Mouse (Mus musculus) forebrain, postnatal 0 days (tissue): ENCODE measurements around the gene Epha5. TPM values are rescaled to one million over a fixed set of nuclear protein-coding genes. Genes with fewer than 3 reads are reported as not detected.

ENCODE experiments used
- ATAC-seq: fragments of 200-750 bp; cut with Nextera tagmentation; 2 replicates; pipeline ENCODE4 v1.8.0; 2017; ENCODE audit warnings: mild to moderate bottlenecking, moderate library complexity
- DNase-seq: peaks from one replicate; pipeline ENCODE4 v3.0.0-alpha.2; 2015
- H3K27ac ChIP-seq: fragments of 300-500 bp; sonication (generic); 2 replicates; pipeline ENCODE4 v1.5.1; 2014; ENCODE audit warnings: low read depth, mild to moderate bottlenecking, antibody characterized with exemption, low read length, moderate library complexity, mixed read lengths
- H3K27me3 ChIP-seq: fragments of 300-500 bp; sonication (generic); 2 replicates; pipeline ENCODE4 v1.6.1; 2014; ENCODE audit warnings: mild to moderate bottlenecking, low read length, mixed read lengths; ENCODE audit not compliant: insufficient read depth
- H3K36me3 ChIP-seq: fragments of 300-500 bp; sonication (generic); 2 replicates; pipeline ENCODE4 v1.6.1; 2014; ENCODE audit warnings: mild to moderate bottlenecking, moderate library complexity; ENCODE audit not compliant: insufficient read depth
- H3K4me1 ChIP-seq: fragments of 300-500 bp; sonication (generic); 2 replicates; pipeline ENCODE4 v1.6.1; 2014; ENCODE audit warnings: antibody characterized with exemption; ENCODE audit not compliant: insufficient read depth
- H3K4me2 ChIP-seq: fragments of 300-500 bp; sonication (generic); 2 replicates; pipeline ENCODE4 v1.6.1; 2014; ENCODE audit warnings: low read depth, mild to moderate bottlenecking, moderate library complexity
- H3K4me3 ChIP-seq: fragments of 300-500 bp; sonication (generic); 2 replicates; pipeline ENCODE4 v1.5.1; 2014; ENCODE audit warnings: low read depth, low read length, mixed read lengths
- H3K9ac ChIP-seq: fragments of 300-500 bp; sonication (generic); 2 replicates; pipeline ENCODE4 v1.6.1; 2014; ENCODE audit warnings: mild to moderate bottlenecking
- H3K9me3 ChIP-seq: fragments of 300-500 bp; sonication (generic); 2 replicates; pipeline ENCODE4 v1.6.1; 2016; ENCODE audit warnings: low read length
- CTCF ChIP-seq: sonication (generic); IDR thresholded peaks from 2 replicates; pipeline ENCODE4 v1.5.1; 2016; ENCODE audit warnings: antibody characterized with exemption, control low read depth, low read depth
- WGBS: fragments of 180-500 bp; shearing (Covaris S2); extraction: QIAGEN DNeasy Blood & Tissue Kit; methylation state at CpG from one replicate; pipeline ENCODE4 v1.1.7; 2014; 5-methylcytosine and 5-hydroxymethylcytosine counted together
- polyA plus RNA-seq: library from polyadenylated mRNA; unstranded; fragments of >200 nt; fragmentation: Nextera tagmentation; extraction: Ambion mirVana; gene quantifications from 2 replicates; pipeline ENCODE4 v1.2.1, GENCODE M21; 2015
- total RNA-seq: library from RNA; depleted of rRNA; stranded (reverse); fragments of >200 nt; gene quantifications from 2 replicates; pipeline ENCODE4 v1.2.3, GENCODE M21; 2014

The Epha5 gene
- total and polyA plus RNA-seq, 2 experiments from 2014 or later, result 81.9 to 103 TPM

DNA sequence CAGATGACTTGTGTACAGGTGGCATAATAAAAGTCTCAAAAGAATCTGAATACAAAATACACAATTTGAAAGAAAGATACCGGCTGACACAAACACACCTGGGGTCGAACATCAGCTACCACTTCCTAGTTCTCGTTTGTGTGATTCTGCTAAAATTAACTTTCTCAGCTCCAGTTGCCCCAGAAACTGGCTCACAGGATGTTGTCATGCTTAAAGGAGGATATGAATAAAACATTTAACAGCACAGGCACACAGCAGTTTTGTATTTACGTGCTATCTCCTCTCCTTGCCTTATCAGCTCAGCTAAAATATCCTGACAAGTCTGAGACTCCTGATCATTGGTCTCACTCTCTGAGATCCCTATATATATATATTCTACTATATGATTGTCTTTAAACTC, 99.3 kb downstream of the Epha5 start:
- no peak for TF ChIP-seq CTCF
- ATAC-seq (no peak), DNase-seq (no peak)
- WGBS, result 58% methylated on average over 4 of the region's 4 CpGs
- Histone ChIP-seq H3K4me2 (no peak overlapping the region), H3K4me3 (no peak overlapping the region), H3K36me3 (no peaks in the 10 kb centered on the region), H3K27ac (no peak overlapping the region), H3K9ac (no peak overlapping the region), H3K4me1 (0 out of 2 replicates have a peak, but pooled peaks cover 8% of the 10 kb centered on the region), H3K9me3 (no peaks in the 10 kb centered on the region), H3K27me3 (no peaks in the 10 kb centered on the region)

DNA sequence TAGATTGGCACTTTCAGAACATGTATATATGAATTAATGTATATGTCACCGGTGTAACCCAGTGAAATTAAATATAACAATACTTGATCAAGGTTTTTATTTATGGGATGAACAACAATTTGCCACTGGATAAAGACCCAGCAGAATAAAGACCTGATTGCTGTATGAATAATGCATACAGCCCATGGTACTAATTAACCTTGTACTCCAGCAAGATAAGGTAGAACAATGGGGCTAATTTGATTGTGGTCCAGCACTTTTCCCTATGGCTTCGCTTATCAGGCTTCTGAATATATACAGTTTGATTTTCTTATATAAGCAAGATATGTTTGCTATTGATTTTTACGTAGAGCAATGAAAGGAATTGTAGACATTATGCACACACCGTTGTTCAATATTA, 103.6 kb downstream of the Epha5 start:
- Histone ChIP-seq H3K27me3 (no peaks in the 10 kb centered on the region), H3K36me3 (no peaks in the 10 kb centered on the region), H3K9ac (no peak overlapping the region), H3K9me3 (no peaks in the 10 kb centered on the region), H3K4me2 (no peak overlapping the region), H3K4me3 (no peak overlapping the region), H3K27ac (no peak overlapping the region), H3K4me1 (0 out of 2 replicates have a peak, but pooled peaks cover 4% of the 10 kb centered on the region)
- no peak for TF ChIP-seq CTCF
- ATAC-seq (no peak), DNase-seq (no peak)
- WGBS, result 69% methylated on average over 4 of the region's 4 CpGs

DNA sequence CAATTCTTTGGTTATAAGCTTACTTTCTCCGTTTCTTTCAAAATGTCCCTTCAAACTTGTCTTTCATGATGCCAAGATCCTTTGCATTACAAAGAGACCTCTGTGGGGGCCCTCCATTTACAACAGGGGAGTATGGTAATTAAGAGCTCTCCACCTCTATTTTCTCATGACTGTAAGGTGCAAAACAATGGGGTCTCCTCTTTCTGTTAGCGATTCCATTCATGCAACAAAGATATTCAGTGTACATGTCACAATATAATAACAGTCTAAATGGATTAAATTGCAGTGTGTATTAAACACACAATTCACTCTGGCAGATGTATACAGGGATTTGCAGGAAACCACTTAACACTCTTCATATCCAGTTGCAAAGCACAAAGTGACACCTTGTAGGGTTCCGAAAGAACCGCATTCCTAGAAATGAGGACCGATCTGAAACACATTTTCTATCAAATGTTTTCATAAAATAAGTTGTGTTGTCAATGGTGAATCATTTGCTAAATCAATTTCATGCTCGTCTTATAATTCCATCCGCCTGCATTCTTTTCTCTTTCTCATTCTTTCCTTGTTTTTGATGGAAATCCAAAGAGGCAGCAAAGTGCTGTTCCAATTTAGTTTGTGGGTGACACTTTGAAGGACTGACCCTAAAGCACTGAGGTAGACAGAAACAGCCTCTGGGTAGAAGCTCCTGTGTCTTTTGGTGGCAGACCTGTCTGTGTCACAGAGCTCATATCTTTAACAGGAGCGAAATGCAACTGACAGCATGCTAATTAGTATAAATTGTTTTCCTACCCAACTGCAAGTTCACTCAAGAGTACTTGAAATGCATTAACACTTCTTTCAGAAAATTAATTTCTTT, 118.1 kb downstream of the Epha5 start:
- H3K4me2 ChIP-seq, result no peak overlapping the region
- no peaks in the 10 kb centered on the region for H3K9me3 ChIP-seq
- no peaks in the 10 kb centered on the region for H3K4me1 ChIP-seq
- no peaks in the 10 kb centered on the region for H3K27me3 ChIP-seq
- no peaks in the 10 kb centered on the region for H3K36me3 ChIP-seq
- WGBS, result 13% methylated on average over 8 of the region's 8 CpGs
- no peak overlapping the region for H3K4me3 ChIP-seq
- DNase-seq, result no peak
- no peak overlapping the region for H3K9ac ChIP-seq
- no peak for TF ChIP-seq CTCF
- no peak; the same call in 1 of the 2 replicates for ATAC-seq
- H3K27ac ChIP-seq, result no peak overlapping the region

DNA sequence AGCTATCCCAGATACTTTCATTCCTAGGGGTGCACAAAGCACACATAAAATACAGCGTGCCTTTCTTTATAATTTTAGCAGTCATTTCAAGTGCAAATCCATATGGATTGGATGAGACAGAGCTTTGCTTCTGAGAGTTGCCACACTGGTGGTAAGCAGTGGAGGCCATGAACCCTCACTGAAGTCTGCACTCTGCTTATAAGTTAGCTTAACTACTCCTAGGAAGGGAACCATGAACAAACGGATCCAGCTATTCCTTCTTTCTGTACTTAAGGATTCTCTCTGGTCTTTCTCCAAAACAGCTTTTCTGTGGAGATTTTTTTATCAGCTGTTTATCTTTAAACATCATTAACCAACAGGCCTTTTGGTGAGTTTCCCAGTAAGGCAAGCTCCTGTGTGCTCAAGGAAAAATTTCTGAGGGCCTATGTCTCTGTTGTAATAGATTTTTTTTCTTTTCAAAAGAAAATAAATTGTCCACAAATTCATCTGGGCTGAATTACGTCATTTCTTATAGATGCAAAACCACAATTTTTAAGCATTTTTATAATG, 127.7 kb downstream of the Epha5 start:
- TF ChIP-seq CTCF, result no peak
- H3K36me3 ChIP-seq, result no peaks in the 10 kb centered on the region
- H3K9me3 ChIP-seq, result no peaks in the 10 kb centered on the region
- H3K4me3 ChIP-seq, result no peak overlapping the region
- no peak for ATAC-seq
- H3K4me2 ChIP-seq, result no peak overlapping the region
- no peak for DNase-seq
- H3K4me1 ChIP-seq, result no peaks in the 10 kb centered on the region
- 59% methylated on average over 3 of the region's 3 CpGs for WGBS
- H3K27ac ChIP-seq, result no peak overlapping the region
- no peak overlapping the region for H3K9ac ChIP-seq
- no peaks in the 10 kb centered on the region for H3K27me3 ChIP-seq

DNA sequence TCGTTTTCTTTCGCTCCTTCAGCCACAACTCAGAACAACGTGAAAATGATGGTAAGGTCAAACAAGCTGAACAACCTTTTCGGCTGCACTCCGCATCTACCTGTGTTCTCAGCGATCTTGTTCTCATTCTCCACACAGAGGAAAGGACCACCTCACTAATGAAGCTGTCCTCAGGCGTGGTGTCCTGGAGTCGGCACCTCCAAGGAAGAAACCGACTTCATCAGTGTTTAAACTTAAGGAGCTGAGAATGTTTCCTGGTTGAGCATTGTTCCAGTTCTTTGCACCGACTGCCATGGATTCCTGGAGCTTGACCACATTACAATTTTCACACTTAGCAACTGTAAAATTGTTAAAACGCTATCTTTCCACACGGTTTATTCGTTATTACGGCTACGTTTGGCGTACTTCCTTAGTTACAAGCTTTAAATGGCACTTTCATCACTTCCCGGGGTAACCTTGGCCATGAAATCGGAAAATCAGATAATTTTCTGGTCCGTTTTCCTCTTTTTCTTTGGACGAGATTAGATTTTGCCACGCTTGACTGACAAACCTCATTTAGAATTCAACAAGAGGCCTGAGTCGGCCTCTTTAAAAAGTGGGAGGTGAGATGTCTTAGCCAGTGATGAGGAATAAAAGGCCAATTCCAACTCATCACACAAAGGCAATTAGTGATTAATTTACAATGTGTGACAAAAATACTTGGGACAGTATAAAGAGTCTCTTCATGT, 135.7 kb downstream of the Epha5 start:
- no peaks in the 10 kb centered on the region for H3K9me3 ChIP-seq
- H3K27me3 ChIP-seq, result no peaks in the 10 kb centered on the region
- no peak for TF ChIP-seq CTCF
- peak; percentile 46 for DNase-seq
- H3K4me3 ChIP-seq, result peak overlapping the region; percentile 18; the same call in 1 of the 2 replicates
- peak; percentile 32; the same call in 1 of the 2 replicates for ATAC-seq
- peak overlapping the region; percentile 59; the same call in 1 of the 2 replicates for H3K27ac ChIP-seq
- no peaks in the 10 kb centered on the region for H3K36me3 ChIP-seq
- H3K9ac ChIP-seq, result no peak overlapping the region
- 24% methylated on average over 22 of the region's 22 CpGs for WGBS
- no peaks in the 10 kb centered on the region for H3K4me1 ChIP-seq
- peak overlapping the region; percentile 32 for H3K4me2 ChIP-seq

DNA sequence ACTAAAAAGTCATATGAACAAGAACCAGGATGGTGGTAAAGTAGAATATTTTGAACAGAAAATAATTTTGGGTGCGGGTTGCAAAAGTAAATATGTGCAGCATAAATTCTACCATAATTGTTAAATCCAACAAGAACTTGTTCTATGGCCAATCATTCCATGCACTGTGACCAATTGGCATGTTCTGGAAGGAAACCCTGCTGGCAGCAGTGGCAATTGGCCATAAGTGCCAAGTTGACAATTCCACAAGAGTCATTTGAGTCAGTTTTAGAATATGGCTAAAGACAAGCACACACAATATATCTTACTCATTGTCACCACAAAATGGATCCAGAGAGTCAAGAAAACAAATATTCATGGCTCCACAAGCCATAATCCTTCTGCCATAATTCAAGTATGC, 140.2 kb downstream of the Epha5 start:
- no peak for TF ChIP-seq CTCF
- no peaks in the 10 kb centered on the region for H3K27me3 ChIP-seq
- no peaks in the 10 kb centered on the region for H3K36me3 ChIP-seq
- H3K4me3 ChIP-seq, result no peak overlapping the region
- H3K4me2 ChIP-seq, result no peak overlapping the region
- no peak overlapping the region for H3K27ac ChIP-seq
- DNase-seq (no peak), ATAC-seq (no peak)
- no peaks in the 10 kb centered on the region for H3K4me1 ChIP-seq
- no peak overlapping the region for H3K9ac ChIP-seq
- no peaks in the 10 kb centered on the region for H3K9me3 ChIP-seq
- 79% methylated on average over 1 of the region's 1 CpGs for WGBS
